Comparison of ENCODE assay signal across 8 mouse cellular contexts in genomic region chr10:43175156-43175601, GRCm38 (mm10). TPM values are rescaled to one million over a fixed set of nuclear protein-coding genes. Genes with fewer than 3 reads are reported as not detected.
A peak's percentile ranks its signal among the peaks of the same experiment; 100 is the strongest.
DNase-seq lines count a peak whose midpoint lies in the region; ATAC-seq and TF ChIP-seq lines count a peak whose summit lies in the region.

No protein-coding gene starts in this region.

- peak overlapping the region; percentile 82 to 85 for H3K4me3 ChIP-seq in heart, embryonic 14.5 days (ENCODE audit: control insufficient read depth in 1 of 2, insufficient read depth in 1 of 2, low read depth in 1 of 2, low read length in 2 of 2)
- peak overlapping the region; percentile 87 for H3K4me3 ChIP-seq in limb, embryonic 15.5 days
- peak overlapping the region; percentile 65 for H3K4me3 ChIP-seq in small intestine, adult 2 months (ENCODE audit: low read depth, low read length)

- DNase-seq in cerebellum, postnatal 4 days (ENCODE audit: low spot score in 2 of 2) = no peak
- DNase-seq in ovary, adult 18-20 months (ENCODE audit: low spot score) = peak; percentile 10
- no peak for DNase-seq in ovary, postnatal 10 days (ENCODE audit: low spot score)

- H3K27ac ChIP-seq in heart, embryonic 14.5 days (replicated peaks in 1 of 2; ENCODE audit: control insufficient read depth in 1 of 2, insufficient read depth in 1 of 2, low read depth in 2 of 2, low read length in 2 of 2) = peak overlapping the region; percentile 4 to 73; a peak in 1 of 4 replicates
- peak overlapping the region; percentile 87; the same call in 1 of the 2 replicates for H3K27ac ChIP-seq in limb, embryonic 15.5 days
- no peak overlapping the region for H3K27ac ChIP-seq in small intestine, adult 2 months (ENCODE audit: insufficient read depth, low read depth, low read length)

- no peak for TF ChIP-seq CTCF in small intestine, adult 2 months (IDR thresholded peaks at IDR 0.05; ENCODE audit: extremely low read depth, insufficient read length, insufficient replicate concordance, low read depth, low read length)

- H3K36me3 ChIP-seq in heart, embryonic 14.5 days (ENCODE audit: control insufficient read depth, insufficient read depth, low read length) = no peaks in the 10 kb centered on the region
- no peaks in the 10 kb centered on the region for H3K36me3 ChIP-seq in limb, embryonic 15.5 days
- no peaks in the 10 kb centered on the region for H3K36me3 ChIP-seq in small intestine, adult 2 months (ENCODE audit: control insufficient read depth, insufficient read depth, low read length)

- H3K4me1 ChIP-seq in heart, embryonic 14.5 days (ENCODE audit: control insufficient read depth in 2 of 2, insufficient read depth in 2 of 2, low read length in 2 of 2) = peaks cover 6 to 19% of the 10 kb centered on the region in 2 experiments
- H3K4me1 ChIP-seq in limb, embryonic 15.5 days = peaks cover 26% of the 10 kb centered on the region
- H3K4me1 ChIP-seq in small intestine, adult 2 months (ENCODE audit: control insufficient read depth, insufficient read depth, insufficient read length, low read length) = peaks cover 4% of the 10 kb centered on the region

- no peaks in the 10 kb centered on the region for H3K9me3 ChIP-seq in heart, embryonic 14.5 days (ENCODE audit: control insufficient read depth, low read length)
- no peaks in the 10 kb centered on the region for H3K9me3 ChIP-seq in limb, embryonic 15.5 days

- no peak for TF ChIP-seq POLR2A in small intestine, adult 2 months (IDR thresholded peaks at IDR 0.05; ENCODE audit: low read depth, low read length)

- 3% methylated on average over 18 of the region's 18 CpGs for WGBS in heart, embryonic 14.5 days
- WGBS in limb, embryonic 15.5 days = 2% methylated on average over 18 of the region's 18 CpGs
- WGBS in small intestine, adult 2 months = under 1% methylated on average over 18 of the region's 18 CpGs

- H3K4me2 ChIP-seq in heart, embryonic 14.5 days (ENCODE audit: low read length) = peak overlapping the region; percentile 94
- H3K4me2 ChIP-seq in limb, embryonic 15.5 days = peak overlapping the region; percentile 89

- peak; percentile 76 for ATAC-seq in cerebellum, adult (ENCODE audit: insufficient number of reproducible peaks, low FRiP score, low TSS enrichment)
- peak; percentile 6; the same call in 1 of the 2 replicates for ATAC-seq in heart, embryonic 14.5 days (ENCODE audit: insufficient number of reproducible peaks, insufficient read depth, low FRiP score, low read depth)
- no peak for ATAC-seq in limb, embryonic 15.5 days (ENCODE audit: insufficient number of reproducible peaks, low FRiP score, low TSS enrichment, low read depth)
- no peak for ATAC-seq in activated CD4-positive, CD25-positive, alpha-beta regulatory T cell, adult 4 months

- peak overlapping the region; percentile 84 for H3K9ac ChIP-seq in heart, embryonic 14.5 days (ENCODE audit: low read length)
- H3K9ac ChIP-seq in limb, embryonic 15.5 days = peak overlapping the region; percentile 72; the same call in 1 of the 2 replicates

- peaks cover 12% of the 10 kb centered on the region for H3K27me3 ChIP-seq in heart, embryonic 14.5 days (ENCODE audit: control insufficient read depth, insufficient read depth, low read length)
- H3K27me3 ChIP-seq in limb, embryonic 15.5 days = peaks cover 25% of the 10 kb centered on the region; the same call in 1 of the 2 replicates
- H3K27me3 ChIP-seq in small intestine, adult 2 months (ENCODE audit: control insufficient read depth, insufficient read depth, low read length) = peaks cover 49% of the 10 kb centered on the region

RNA-seq across cellular contexts. Expression of gene 9030612E09Rik, which starts 0.7 kb away (rescaled TPM):
- polyA plus RNA-seq in heart, embryonic 14.5 days (2014; fragmentation: Nextera tagmentation; extraction: Ambion mirVana) = 0.49 and 0.55 TPM in 2 replicates
- 0.68 and 1.1 TPM in 2 replicates for polyA plus RNA-seq in limb, embryonic 15.5 days (2015; fragmentation: Nextera tagmentation; extraction: Ambion mirVana)
- 0.09 and 0.15 TPM in 2 replicates for polyA plus RNA-seq in small intestine, adult 2 months (2012; rRNA removed)
- polyA plus RNA-seq in activated CD4-positive, CD25-positive, alpha-beta regulatory T cell, adult 4 months (2017; shearing (Covaris generic)) = not detected

RNA-seq across cellular contexts. Expression of gene Sobp, which starts 0.8 kb away (rescaled TPM):
- 2.4 and 3.0 TPM in 2 replicates for polyA plus RNA-seq in heart, embryonic 14.5 days (2014; fragmentation: Nextera tagmentation; extraction: Ambion mirVana)
- 2.6 and 2.9 TPM in 2 replicates for polyA plus RNA-seq in limb, embryonic 15.5 days (2015; fragmentation: Nextera tagmentation; extraction: Ambion mirVana)
- polyA plus RNA-seq in small intestine, adult 2 months (2012; rRNA removed) = 0.70 and 0.79 TPM in 2 replicates
- not detected for polyA plus RNA-seq in activated CD4-positive, CD25-positive, alpha-beta regulatory T cell, adult 4 months (2017; shearing (Covaris generic))

RNA-seq across cellular contexts. Expression of gene Pdss2, which starts 46.1 kb away (rescaled TPM):
- polyA plus RNA-seq in heart, embryonic 14.5 days (2014; fragmentation: Nextera tagmentation; extraction: Ambion mirVana) = 10.7 and 11.1 TPM in 2 replicates
- 8.8 TPM in 2 replicates for polyA plus RNA-seq in limb, embryonic 15.5 days (2015; fragmentation: Nextera tagmentation; extraction: Ambion mirVana)
- 9.0 and 10.5 TPM in 2 replicates for polyA plus RNA-seq in small intestine, adult 2 months (2012; rRNA removed)
- 1 to 10 TPM; 6.1 to 8.2 TPM for polyA plus RNA-seq in activated CD4-positive, CD25-positive, alpha-beta regulatory T cell, adult 4 months (2017; shearing (Covaris generic))

Comparison
In these comparisons a context has a peak if more than half of its experiments do, and no peak if none do; other contexts are left out.
1. ATAC-seq: peak in cerebellum, adult (single experiment) and heart, embryonic 14.5 days (single experiment); none in limb, embryonic 15.5 days (single experiment) and activated CD4-positive, CD25-positive, alpha-beta regulatory T cell, adult 4 months (single experiment).
2. Peak in every context shown above with its lines, with median percentiles within 50 percentile points of each other: H3K4me3 ChIP-seq.